Mouse (Mus musculus) erythroblast, embryonic 14.5 days (primary cell): ENCODE measurements at regions not wholly inside any gene's neighbourhood (a gene's known extent, or its start where the extent isn't known, plus 50 kb on each side); places are given as distances from the start of the nearest gene placed in this dataset.

Source experiments
- GATA1 ChIP-seq: IDR thresholded peaks from 2 replicates; pipeline ENCODE4 v1.6.1; 2012; ENCODE audit warnings: low read length, inconsistent platforms, mixed read lengths
- TAL1 ChIP-seq: IDR thresholded peaks from 3 replicates; pipeline ENCODE4 v1.6.1; 2012; ENCODE audit warnings: low read length, inconsistent platforms, mixed read lengths

DNA sequence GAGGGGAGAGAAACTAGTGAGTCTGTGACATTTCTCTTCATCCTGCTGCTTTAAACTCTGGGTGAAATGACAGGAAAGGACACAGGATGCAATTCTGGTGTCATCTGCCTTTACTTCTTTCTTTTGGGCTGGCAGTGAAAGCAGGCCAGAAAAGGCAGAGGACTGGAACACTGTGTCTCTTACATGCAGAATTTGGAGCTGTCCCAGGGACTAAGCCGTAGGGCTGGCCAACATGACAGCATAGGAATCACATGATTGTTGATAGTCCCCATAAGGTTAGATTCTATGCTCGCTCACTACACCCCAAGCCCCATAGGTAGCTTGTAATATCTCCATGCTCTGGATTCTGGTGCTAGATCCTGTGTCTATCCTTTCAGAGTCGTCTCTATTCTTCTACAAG is 274.5 kb upstream of the Klf4 start:
- TF ChIP-seq GATA1 = no peak
- no peak for TF ChIP-seq TAL1
